Mouse (Mus musculus): Measurements from ENCODE around the gene Atp2c1. TPM values are rescaled to one million over a fixed set of nuclear protein-coding genes. Genes with fewer than 3 reads are reported as not detected.

Atp2c1 gene
- polyA plus RNA-seq, 1 experiment = 39.8 TPM

DNA sequence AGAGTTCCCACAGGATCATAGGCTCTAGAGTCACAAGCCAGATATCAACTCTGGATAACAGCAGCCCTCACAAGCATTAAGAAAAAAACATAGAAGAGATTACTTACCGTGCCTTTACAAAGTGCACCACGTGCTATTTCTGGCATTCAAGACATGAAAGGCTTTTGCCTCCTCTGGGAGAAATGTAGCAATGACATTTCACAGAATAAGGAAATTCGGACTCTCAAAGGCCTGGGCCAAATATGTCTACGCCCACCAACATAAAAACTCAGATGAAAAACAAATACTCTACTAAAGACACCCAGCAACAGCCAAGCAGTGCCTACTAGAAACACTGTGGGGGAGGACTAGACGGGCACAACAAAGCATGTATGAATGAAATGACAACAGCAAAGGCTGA, 38.8 kb downstream of the Atp2c1 start:
- DNase-seq (ENCODE audit: low read depth) = no peak

DNA sequence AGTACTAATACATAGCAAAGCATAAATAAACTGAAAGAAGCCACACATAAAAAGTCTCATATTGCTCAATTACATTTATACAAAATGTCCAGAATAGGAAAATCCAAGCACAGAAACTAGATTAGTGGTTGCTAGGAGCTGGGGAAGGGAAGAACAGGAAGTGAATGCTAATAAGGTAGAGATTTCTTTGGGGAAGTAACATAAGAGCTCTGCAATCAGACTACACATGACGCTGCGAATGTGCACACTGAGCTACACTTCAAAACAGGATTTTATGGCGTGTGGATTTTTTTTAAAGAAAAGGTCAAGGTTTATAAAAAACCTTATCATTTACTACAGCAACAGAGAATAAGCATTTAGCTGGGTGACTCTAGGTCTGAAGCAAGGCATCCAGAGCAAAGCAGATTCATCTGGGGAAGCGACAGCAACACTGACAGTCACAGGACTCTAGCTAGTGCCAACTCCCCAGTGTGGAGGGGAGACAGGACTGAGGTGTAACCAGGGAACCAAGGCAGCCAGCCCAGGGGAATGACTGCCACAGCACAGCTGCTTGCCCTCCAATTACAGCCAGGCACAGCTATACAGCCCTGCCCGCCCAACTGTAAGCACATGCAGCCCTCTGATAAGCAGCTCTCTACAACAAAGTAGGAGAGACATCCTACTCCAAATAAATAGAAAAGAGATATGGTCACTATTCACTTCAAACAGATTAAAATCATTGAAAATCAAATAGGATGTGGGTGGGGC, 42.6 kb downstream of the Atp2c1 start:
- DNase-seq (ENCODE audit: low read depth) = no peak

DNA sequence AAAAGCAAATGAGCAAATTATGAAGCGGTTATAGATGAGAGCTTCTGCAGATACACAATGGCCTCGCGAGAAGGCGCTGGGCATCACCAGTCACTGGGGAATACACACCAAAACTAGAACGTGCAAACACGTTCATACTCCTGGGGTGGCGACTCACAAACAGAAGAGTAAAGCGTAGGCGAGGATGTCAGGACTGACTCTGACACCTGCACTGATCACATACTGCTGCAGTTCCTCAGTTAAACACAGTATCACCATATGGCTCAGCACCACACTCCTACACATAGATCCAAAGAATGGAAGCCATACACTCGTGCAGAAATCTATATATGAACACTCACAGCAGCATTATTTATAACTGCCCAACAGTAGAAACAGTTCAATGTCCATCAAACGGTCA, 43.2 kb downstream of the Atp2c1 start:
- no peak for DNase-seq (ENCODE audit: low read depth)

DNA sequence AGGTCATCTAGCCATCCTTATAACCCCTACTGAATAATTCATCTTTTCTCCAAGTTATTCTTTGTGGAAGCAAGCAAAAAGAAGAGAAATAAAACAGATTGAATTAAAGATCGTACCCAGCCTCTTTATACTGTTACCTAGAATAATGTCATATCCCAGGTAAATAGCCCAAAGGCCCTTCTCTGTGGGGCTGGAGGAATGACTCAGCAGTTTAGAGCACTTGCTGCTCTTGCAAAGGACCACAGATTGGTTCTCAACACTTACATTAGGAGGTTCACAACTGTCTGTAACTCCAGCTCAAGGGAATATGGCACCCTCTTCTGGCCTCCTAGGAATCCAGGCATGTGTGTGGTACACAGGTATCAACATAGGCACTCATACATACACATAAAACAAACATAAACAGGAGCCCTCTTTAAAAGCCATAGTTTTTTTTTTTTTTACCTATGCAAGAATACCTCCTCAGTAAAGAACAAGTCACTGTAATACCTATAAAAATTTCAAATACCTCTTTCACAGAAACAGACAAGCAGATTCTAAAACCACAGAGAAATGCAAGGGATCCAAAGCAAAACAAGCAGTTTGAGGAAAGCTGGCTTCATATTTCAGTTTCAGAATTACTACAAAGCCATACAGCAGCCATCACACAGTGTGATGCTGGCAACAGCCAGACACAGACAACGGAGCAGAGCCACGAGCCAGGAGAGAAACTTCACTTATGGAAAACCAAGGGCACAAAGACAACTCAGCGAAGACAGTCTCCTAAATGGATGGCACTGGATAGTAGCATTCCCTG, 44.2 kb downstream of the Atp2c1 start:
- DNase-seq (ENCODE audit: low read depth) = no peak

GRCm38 (mm10) chr9:105482070-105482469, 45.0 kb downstream of the Atp2c1 start:
- no peak for DNase-seq (ENCODE audit: low read depth)

GRCm38 (mm10) chr9:105476134-105476533, 51.0 kb downstream of the Atp2c1 start:
- no peak for DNase-seq (ENCODE audit: low read depth)

DNA sequence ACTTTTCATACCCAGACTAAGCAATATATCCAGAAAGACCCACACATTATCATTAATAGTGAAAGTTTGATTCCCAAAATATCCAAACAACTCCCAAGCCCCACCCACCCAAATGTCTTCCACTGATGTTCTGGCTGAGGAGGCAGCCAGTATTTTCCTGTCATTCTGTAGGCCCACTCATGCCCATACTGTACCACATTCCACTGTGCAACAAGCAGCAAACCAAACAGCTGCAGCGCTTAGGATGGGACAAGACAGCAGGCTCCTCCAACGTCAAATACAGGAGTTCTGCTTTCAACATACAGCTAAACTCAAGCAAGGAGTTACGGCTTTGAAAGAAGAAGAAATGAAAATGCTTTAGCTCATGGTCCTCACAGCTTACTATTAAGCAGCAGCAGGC, 52.2 kb downstream of the Atp2c1 start:
- DNase-seq (ENCODE audit: low read depth) = no peak

- no peak for DNase-seq (ENCODE audit: low read depth)
These were observed 59.3 kb downstream of the Atp2c1 start for GRCm38 (mm10) chr9:105467787-105468186.

- DNase-seq (ENCODE audit: low read depth) = no peak
These were observed 65.6 kb downstream of the Atp2c1 start for GRCm38 (mm10) chr9:105461496-105461895.

- DNase-seq (ENCODE audit: low read depth) = no peak
These were observed 68.1 kb downstream of the Atp2c1 start for GRCm38 (mm10) chr9:105459032-105459431.

DNA sequence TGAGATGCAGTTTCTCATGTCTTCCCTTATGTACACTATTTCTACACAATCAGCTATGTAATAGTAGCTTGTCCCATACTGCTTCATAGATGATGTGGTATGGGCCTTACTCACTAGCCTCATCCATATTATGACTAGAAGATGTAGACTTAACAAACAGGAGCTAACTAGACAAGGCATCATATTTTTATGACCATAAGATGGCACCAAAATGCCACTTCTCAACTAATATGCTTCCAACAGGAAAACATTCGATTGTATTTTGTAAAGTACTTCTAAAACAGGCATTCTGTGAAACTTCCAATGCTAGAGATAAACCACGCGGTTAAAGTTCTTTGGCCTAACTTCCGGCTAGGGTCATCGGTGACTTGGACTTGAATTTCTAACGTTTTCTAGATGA, 118.6 kb downstream of the Atp2c1 start:
- DNase-seq (ENCODE audit: low read depth) = no peak

DNA sequence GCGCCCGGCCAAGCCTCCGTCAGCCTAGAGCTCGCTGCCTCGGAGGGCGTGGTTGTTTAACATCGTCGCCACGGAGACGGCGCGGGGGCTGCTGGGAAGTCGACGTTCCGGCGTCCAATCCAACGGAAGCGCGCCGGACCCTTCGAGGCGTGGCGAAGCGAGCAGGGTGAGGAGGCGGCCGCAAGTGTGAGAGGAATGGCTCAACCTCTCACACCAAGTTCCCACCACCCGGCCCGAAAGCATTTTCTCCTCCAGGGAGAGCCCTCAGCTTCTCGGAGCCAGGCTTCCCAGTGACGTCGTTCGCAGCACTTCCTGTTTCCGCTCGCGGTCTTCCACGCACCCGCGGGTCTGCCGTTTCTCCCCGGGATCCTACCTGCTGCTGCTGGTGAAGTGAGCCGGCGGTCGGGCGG, 131.9 kb downstream of the Atp2c1 start, which contains the start of the genes Aste1 and Nek11:
Gene Aste1 (plus strand): TSS at position 175 of the 410 bp plus-strand sequence.
Gene Nek11 (minus strand): TSS at position 307 of the 410 bp plus-strand sequence.
- peak; percentile 49 for DNase-seq (ENCODE audit: low read depth)

GRCm38 (mm10) chr9:105394720-105395119, 132.4 kb downstream of the Atp2c1 start:
- DNase-seq (ENCODE audit: low read depth) = no peak

GRCm38 (mm10) chr9:105390616-105391015, 136.5 kb downstream of the Atp2c1 start:
- DNase-seq (ENCODE audit: low read depth) = no peak

- DNase-seq (ENCODE audit: low read depth) = no peak
These were observed 137.8 kb downstream of the Atp2c1 start for GRCm38 (mm10) chr9:105389289-105389688.

DNA sequence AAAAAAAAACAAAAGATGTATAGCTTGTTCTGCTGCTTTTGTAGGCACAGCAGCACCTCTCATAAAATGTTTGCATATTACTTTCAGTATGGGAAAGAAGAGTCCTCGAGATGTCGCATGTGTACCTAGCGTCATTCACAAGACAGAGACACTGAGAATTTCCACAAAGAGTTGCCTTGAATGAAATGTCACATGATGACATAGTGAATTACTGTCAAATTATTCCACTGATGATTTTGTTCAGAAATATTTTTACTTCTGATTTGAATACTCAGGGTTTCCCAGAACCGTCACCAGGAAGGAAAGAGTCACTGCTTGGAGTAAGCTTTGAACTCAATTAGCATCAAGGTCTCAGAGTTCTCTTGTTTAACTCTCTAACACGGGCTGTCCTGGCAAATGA, 139.7 kb downstream of the Atp2c1 start:
- DNase-seq (ENCODE audit: low read depth) = no peak

GRCm38 (mm10) chr9:105379533-105380145, 147.5 kb downstream of the Atp2c1 start:
- DNase-seq (ENCODE audit: low read depth) = no peak

DNA sequence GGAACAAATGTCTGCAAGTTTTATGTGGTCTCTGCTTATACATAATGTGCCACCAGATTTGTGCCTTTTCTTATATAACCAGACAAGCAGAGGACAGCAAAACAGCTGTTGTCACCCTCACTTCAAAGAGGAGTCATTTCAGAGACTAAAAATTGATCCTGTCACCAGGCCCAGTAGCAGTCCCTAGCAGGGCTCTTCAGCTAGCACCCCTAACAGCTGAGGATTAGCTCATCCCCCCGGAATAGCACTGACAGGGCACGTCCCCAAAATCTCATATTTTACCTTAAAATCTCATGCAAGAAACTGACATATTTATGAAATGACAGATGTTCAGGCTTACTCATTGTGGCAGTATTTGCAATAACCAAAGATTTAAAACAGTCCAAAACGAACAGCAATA, 149.5 kb downstream of the Atp2c1 start:
- no peak for DNase-seq (ENCODE audit: low read depth)

GRCm38 (mm10) chr9:105376954-105377530, 150.1 kb downstream of the Atp2c1 start:
- DNase-seq (ENCODE audit: low read depth) = no peak

- no peak for DNase-seq (ENCODE audit: low read depth)
These were observed 150.7 kb downstream of the Atp2c1 start for GRCm38 (mm10) chr9:105376411-105376810.

- DNase-seq (ENCODE audit: low read depth) = no peak
These were observed 152.8 kb downstream of the Atp2c1 start for GRCm38 (mm10) chr9:105374361-105374760.

DNA sequence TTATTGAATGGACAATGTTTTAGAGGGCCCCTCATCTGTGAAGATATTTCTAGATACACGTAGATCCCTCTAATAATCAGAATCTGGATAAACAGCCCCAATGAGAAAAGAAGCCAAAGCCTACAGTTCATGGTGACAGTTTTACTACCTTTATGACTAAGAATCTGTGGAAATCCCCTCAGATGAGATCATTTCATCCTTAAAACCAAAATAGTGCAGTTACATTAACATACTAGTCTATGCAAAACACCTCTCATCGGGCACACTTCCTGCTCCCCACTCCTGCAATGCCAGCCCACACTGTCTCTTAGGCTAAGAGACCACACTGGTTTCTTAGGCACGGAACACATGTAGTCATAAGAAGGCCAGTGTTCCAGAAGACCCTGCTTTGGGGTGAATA, 158.5 kb downstream of the Atp2c1 start:
- DNase-seq (ENCODE audit: low read depth) = no peak

Data from gonadal fat pad, adult 2 months (tissue).